Mouse (Mus musculus) urinary bladder, postnatal 25 days (tissue): ENCODE measurements around the gene Cpa4.

Source experiments
- DNase-seq: peaks from one replicate; pipeline ENCODE4 v3.0.0; 2022; ENCODE audit warnings: low spot score

The Cpa4 gene

DNA sequence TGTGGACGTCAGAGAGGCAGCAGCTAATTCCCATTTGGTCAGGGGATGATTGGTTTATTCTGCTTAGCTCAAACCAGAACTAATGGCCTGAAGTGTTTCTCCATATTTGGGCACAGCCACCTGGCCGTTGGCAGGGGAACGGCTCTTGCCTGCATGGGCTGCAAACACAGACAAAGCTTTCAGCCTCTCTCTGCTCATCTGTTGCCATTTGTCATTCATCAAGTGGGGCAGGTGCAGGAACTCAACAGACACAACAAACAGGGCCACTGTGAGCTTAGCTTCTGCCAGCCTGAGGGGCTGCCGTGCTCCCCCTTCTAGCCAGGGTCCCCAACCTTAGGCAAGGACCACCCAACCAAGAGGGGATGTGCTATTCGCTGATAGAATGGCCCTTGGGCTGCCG is 60.0 kb downstream of the Cpa4 start:
- DNase-seq = no peak

DNA sequence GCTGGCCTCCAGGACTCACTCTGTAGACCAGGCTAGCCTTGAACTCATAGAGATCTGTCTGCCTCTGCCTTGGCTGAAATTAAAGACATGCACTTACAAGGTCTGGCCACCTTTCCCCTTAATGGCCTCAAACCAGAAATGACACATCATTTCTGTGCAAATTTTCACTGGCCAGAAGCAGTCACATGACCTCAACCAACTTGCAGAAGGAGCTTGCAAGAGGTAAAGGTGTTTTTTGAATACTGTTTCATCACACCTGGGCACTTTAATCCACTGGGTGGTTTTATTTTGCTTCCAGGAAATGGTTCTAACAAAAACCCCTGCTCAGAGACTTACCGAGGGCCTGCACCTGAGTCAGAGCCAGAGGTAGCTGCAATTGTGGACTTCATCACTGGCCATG is 61.8 kb downstream of the Cpa4 start:
- DNase-seq = no peak

DNA sequence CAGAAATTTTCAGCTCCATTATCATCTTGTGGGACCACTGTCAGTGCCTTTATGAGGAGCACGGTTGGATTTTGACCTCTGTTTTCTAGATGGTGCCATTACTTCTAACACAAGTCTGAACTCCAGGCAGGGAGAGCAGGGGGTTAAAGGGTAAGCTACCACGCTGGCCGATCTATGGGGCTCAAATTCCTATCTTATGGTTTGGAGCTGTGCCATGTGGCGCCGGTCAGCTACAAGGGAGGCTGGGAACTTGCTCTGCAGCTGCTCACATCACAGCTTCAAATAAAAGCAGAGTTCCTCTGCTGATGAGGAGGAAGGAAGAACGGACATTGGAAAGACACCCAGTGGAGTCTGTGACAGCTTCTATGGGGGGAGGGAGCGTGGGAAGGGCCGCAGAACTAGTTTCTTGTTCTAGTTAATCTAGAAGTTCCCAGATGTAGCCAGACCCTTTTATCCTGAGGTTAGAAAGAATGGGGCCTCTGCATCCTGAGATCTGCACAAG is 67.2 kb downstream of the Cpa4 start:
- DNase-seq = no peak

DNA sequence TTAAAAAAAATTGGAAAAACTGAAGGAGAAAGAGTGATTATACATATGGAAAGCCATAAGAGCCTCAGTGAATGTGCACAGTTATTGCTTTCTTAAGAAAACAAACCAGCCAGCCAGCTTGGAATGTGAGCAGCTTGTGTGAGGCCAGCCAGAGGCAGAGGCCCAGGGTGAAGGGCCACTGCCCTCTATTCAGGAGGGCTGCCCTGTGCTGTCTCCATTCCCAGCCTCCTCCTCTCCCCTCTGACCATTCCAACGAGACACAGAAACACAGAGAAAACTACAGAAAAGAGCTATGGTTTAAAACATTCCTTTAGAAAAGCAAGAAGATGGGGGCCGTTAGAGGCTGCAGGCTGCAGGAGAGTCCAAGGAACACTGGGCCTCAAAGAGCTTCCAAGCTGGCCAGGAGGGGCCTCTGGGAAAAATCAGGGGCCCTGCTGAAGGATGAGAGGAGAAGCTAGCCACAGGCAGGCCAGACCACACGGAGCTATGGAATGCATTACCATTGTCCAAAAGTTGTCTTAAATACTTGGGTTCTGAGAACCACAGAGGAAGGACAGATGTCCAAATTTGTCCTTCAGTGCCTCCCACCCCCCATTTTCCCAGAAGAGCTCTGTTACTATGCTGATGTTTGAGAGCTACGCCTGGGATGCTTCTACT is 68.1 kb downstream of the Cpa4 start:
- DNase-seq = no peak

DNA sequence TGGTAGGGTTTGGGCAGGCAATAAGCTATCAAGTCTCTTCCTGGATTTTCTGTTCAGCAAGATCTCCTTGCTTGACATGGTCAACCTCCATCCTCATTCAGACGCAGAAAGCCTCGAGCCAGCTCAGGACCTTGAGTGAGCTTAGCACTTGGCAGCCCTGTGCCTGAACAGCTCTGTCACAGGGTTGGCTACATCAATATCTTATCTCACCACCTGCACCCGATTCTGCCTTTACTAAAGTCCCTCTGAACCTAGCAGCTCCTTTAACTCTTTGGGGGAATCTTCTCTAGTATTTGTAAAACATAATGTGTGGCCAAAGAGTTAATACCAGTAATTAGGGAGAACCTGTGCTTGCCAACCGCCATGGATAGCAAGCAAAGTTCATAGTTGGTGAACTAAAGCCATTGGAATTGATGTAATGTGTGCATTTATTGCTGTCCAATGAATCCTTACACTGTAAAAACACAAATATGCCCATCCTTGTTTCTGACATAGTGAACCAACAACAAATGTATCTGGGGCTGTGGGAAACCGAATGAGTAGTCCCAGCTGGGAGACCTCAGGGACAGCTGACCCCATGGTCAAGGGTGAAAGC is 70.6 kb downstream of the Cpa4 start, which contains the start of gene Cpa1:
TSS of gene Cpa1 (plus strand) at position 545 of the 595 bp plus-strand sequence.
- no peak for DNase-seq
